Mouse (Mus musculus) spleen, adult 2 months (tissue): ENCODE data around the gene Actl6b. TPM values are rescaled to one million over a fixed set of nuclear protein-coding genes. Genes with fewer than 3 reads are reported as not detected.

Experiments used
- DNase-seq, 2 experiments: peaks; one replicate each; pipeline versions ENCODE4 v3.0.0 to v3.0.0-alpha.2; 2012 to 2021; ENCODE audit warnings: low spot score in 2 of 2, low read depth in 1 of 2
- H3K27ac ChIP-seq: fragments of 200-500 bp; 2 replicates; pipeline ENCODE4 v1.5.1; 2012; ENCODE audit warnings: low read length, inconsistent platforms; ENCODE audit not compliant: insufficient read depth
- H3K27me3 ChIP-seq: fragments of 200-500 bp; 2 replicates; pipeline ENCODE4 v1.6.1; 2012; ENCODE audit warnings: mild to moderate bottlenecking, moderate library complexity, low read length, inconsistent platforms; ENCODE audit not compliant: control insufficient read depth, insufficient read depth
- H3K36me3 ChIP-seq: fragments of 200-500 bp; 2 replicates; pipeline ENCODE4 v1.6.1; 2012; ENCODE audit warnings: mild to moderate bottlenecking, low read length, inconsistent platforms; ENCODE audit not compliant: control insufficient read depth, insufficient read depth
- H3K4me1 ChIP-seq: fragments of 200-500 bp; 2 replicates; pipeline ENCODE4 v1.6.1; 2011; ENCODE audit warnings: inconsistent platforms; ENCODE audit not compliant: control insufficient read depth, insufficient read depth, insufficient read length
- H3K4me3 ChIP-seq: fragments of 200-500 bp; 2 replicates; pipeline ENCODE4 v1.5.1; 2011; ENCODE audit warnings: mild to moderate bottlenecking, inconsistent platforms; ENCODE audit not compliant: insufficient read depth, insufficient read length; ENCODE audit errors: extremely low read depth
- CTCF ChIP-seq: fragments of 200-500 bp; IDR thresholded peaks from 2 replicates; pipeline ENCODE4 v1.5.1; 2011; ENCODE audit warnings: mild to moderate bottlenecking, inconsistent platforms; ENCODE audit not compliant: insufficient read depth, insufficient read length, insufficient replicate concordance; ENCODE audit errors: extremely low read depth
- POLR2A ChIP-seq: fragments of 200-500 bp; IDR thresholded peaks from 2 replicates; pipeline ENCODE4 v1.6.1; 2011; ENCODE audit warnings: low read depth, low read length, inconsistent platforms
- WGBS: fragments of 180-500 bp; shearing (Covaris S2); methylation state at CpG from one replicate; pipeline ENCODE4 v1.1.7; 2018; 5-methylcytosine and 5-hydroxymethylcytosine counted together
- polyA plus RNA-seq: library from polyadenylated mRNA; depleted of rRNA; stranded (reverse); fragments of >200 nt; gene quantifications from 2 replicates; pipeline ENCODE4 v1.2.3, GENCODE M21; 2012

Gene Actl6b
- polyA plus RNA-seq, 1 experiment = not detected

DNA sequence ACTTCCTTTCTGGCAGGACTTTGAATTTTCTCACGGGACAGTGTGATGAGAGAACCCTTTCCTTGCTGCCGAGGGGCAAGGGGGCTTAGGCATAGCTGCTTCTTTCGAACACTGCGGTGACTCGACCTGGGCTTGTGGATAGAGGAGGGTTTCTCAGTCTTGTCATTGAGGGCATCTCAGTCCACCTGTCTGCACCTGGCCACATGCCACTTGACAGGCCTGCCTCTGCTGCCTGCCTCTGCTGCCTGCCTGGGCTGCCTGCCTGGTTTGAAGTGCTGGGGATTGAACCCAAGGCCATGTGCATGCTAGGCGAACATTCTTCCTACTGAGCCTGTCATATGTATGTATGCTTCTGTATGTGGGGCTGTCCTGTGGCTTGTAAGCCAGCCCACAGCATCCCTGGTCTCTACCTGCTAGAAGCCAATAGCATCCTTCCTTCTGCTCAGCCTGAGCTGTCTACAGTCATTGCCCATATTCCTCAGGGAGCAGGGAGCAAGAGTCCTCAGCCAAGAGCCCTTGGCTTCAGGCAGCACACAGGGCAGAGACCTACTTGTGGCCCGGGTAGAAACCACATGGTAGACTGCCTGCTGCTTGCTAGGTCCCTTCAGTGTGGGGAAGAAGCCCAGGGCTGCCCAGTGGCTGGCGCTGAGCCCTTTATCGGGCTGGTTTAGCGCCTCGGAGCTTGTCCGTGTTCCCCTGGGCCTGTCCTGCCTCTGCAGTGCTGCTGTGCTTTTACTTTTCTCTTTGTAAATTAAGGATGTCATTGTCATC is 39.2 kb upstream of the Actl6b start:
- Histone ChIP-seq H3K27me3 (no peaks in the 10 kb centered on the region), H3K4me1 (peaks cover 18% of the 10 kb centered on the region; the same call in 1 of the 2 replicates)
- WGBS = 81% methylated on average over 12 of the region's 12 CpGs

GRCm38 (mm10) chr5:137514811-137515210 is 38.5 kb upstream of the Actl6b start:
- 88% methylated on average over 3 of the region's 3 CpGs for WGBS
- DNase-seq = no peak
- peaks cover 10% of the 10 kb centered on the region for H3K36me3 ChIP-seq
- peaks cover 15% of the 10 kb centered on the region; the same call in 1 of the 2 replicates for H3K4me1 ChIP-seq
- no peak overlapping the region for H3K4me3 ChIP-seq
- H3K27me3 ChIP-seq = no peaks in the 10 kb centered on the region
- H3K27ac ChIP-seq = no peak overlapping the region
- TF ChIP-seq CTCF (no peak), POLR2A (no peak)

More for the DNA sequence above, 39.2 kb upstream of the Actl6b start:
- Histone ChIP-seq H3K36me3 (peaks cover 3% of the 10 kb centered on the region), H3K27ac (no peak overlapping the region), H3K4me3 (no peak overlapping the region)
- no peak for DNase-seq
- TF ChIP-seq POLR2A = no peak

DNA sequence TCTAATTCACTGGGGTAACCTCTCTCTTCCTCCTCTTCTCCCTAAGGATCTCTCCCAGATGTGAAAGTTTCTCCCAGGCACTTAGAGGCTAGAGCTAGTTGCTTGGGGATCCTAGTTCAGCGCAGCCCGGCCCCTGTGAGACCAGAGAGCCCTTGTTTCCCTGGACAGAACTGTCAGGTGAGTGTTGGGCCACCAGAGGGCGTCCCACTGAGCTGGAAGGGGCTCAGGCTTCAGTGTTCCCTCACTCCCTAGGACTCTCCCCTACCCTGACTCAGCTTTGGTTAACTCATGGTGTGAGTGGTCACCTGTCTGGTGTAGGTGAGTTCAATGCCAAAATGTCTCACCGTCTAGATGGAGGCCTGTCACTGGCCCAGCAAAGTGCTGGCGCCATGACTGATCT is 34.9 kb upstream of the Actl6b start, which contains the start of gene Gigyf1:
TSS of gene Gigyf1 (plus strand) at position 113 of the 400 bp plus-strand sequence.
- Histone ChIP-seq H3K4me3 (no peak within 1 kb of the TSS), H3K36me3 (peaks cover 45% of the 10 kb centered on the region), H3K4me1 (peaks cover 5% of the 10 kb centered on the region; the same call in 1 of the 2 replicates), H3K27ac (no peak within 1 kb of the TSS), H3K27me3 (no peaks in the 10 kb centered on the region)
- TF ChIP-seq POLR2A = no peak
- TF ChIP-seq CTCF = peak; percentile 57; the same call in 1 of the 2 replicates
- no peak for DNase-seq
- WGBS = 95% methylated on average over 5 of the region's 5 CpGs

DNA sequence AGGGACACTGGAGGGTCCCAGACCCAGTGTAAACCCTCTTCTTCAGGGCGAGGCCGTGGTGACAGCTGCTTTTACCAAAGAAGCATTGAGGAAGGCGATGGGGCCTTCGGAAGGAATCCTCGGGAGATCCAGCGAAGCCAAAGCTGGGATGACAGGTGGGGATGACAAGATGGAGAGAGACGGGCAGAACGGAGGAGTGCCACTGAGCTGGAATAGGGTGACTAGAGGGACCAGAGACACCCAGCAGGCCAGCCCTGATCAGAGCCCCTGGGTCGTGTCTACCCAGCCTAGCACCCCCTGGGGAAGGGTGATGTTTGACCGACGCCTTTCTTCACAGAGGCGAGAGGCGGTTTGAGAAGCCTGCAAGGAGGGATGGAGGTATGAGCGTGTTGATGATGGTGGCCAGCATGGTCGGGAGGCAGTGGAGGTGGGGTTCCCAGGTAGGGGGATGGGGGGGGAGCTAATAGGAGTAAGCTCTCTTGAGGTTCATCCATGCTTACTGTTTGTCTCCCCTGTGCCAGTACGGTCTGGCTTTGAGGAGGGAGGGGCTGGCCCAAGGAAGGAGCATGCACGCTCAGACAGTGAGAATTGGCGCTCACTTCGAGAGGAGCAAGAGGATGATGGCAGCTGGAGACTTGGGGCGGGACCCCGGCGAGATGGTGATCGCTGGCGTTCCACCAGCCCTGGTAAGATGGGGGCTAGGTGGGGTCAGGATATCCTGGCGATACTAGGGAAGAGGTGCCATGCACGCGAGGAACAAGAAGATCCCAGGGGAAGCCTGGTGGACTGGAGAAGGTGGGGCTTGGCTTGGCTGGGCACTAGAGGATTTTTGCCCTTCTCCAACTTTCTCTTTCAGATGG is 33.4 kb upstream of the Actl6b start:
- H3K27ac ChIP-seq = no peak overlapping the region
- no peak for DNase-seq
- H3K4me1 ChIP-seq = peaks cover 2% of the 10 kb centered on the region; the same call in 1 of the 2 replicates
- H3K27me3 ChIP-seq = no peaks in the 10 kb centered on the region
- TF ChIP-seq CTCF = no peak
- TF ChIP-seq POLR2A = no peak
- WGBS = 95% methylated on average over 27 of the region's 27 CpGs
- no peak overlapping the region for H3K4me3 ChIP-seq
- peaks cover 60% of the 10 kb centered on the region for H3K36me3 ChIP-seq

- Histone ChIP-seq H3K36me3 (peaks cover 76% of the 10 kb centered on the region), H3K27me3 (no peaks in the 10 kb centered on the region), H3K4me1 (no peaks in the 10 kb centered on the region), H3K27ac (no peak overlapping the region), H3K4me3 (no peak overlapping the region)
- TF ChIP-seq POLR2A = no peak
- TF ChIP-seq CTCF = no peak
- DNase-seq = no peak
- 87% methylated on average over 9 of the region's 9 CpGs for WGBS
Measured at GRCm38 (mm10) chr5:137521861-137522260, 31.5 kb upstream of the Actl6b start.

DNA sequence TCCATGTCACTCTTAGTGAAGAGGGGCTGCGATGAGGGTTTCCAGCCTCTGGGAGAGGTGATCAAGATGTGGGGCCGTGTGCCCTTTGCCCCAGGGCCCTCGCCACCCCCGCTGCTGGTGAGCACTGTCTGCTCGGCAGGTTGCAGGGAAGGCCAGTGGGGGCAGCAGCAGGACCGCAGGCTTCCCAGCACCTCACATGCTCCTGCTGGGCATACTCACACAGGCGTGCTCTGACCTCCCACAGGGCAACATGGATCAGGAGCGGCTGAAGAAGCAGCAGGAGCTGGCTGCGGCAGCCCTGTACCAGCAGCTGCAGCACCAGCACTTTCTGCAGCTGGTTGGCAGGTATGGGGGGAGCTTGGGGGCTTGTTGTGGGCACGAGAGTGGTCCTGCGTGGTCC is 30.6 kb upstream of the Actl6b start:
- H3K27me3 ChIP-seq = no peaks in the 10 kb centered on the region
- DNase-seq = no peak

More for the DNA sequence above, 30.6 kb upstream of the Actl6b start:
- 93% methylated on average over 11 of the region's 11 CpGs for WGBS
- no peak overlapping the region for H3K27ac ChIP-seq
- TF ChIP-seq POLR2A (no peak), CTCF (no peak)
- no peaks in the 10 kb centered on the region for H3K4me1 ChIP-seq
- peaks cover 82% of the 10 kb centered on the region for H3K36me3 ChIP-seq
- no peak overlapping the region for H3K4me3 ChIP-seq
